Mouse (Mus musculus) 416B (cell line): ENCODE results near the gene Msi2.

Experiments used
- DNase-seq: peaks from one replicate; pipeline ENCODE4 v3.0.0; 2011; ENCODE audit warnings: low read depth

Msi2 gene

DNA sequence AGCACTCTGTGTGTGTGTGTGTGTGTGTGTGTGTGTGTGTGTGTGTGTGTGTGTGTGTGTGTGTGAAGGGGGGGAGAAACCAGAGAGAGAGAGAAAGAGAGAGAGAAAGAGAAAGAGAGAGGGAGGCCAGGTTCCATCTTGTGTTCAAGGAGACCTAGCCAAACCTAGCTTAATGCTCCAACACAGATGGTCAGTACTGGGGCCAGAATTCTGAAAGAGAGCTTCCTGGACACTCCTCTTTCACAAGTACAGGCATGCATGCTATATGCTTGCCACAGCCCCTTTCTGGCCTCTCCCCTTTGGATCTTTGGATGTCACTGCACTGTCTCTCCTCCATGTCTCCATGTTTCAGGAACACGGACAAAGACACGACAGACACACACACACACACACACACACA lies 41.7 kb downstream of the Msi2 start:
- DNase-seq: no peak

DNA sequence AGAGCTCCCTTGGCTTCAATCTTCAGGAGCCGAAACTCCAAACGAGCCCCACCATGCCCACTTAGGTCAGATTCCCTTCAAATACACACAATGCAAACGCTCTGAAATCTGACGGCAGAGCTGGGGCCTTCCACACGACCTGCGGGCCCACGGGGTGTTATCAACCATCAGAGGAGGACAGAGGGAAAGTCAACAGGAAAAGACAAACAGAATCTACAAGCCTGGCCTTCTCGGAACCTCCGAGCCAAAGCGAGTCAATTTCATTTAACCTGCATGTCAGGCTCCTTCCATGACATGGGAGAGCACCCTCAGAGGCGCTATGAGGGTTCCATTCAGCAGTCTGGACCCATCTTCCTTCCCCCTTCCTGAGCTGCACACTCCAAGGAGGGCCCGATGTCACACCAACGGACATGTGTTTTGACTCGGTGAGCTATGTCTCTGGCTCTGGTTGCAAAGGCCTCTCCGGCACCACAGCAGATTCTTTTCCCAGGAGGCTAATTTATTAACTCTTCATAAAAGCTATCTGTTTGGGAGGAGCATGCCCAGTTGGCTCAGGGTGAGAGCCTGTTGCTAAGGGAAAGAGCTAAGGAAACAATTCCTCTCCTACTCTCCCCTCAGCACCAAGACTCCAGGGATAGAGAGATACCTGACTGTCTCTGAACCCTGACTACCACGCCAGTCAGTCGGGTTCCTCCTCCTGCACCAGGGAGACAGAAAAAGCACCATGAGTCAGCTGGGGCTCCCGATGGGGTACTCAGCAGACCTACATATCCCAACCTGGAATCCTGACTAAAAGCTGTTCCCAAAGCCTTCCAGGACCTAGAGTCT lies 42.6 kb downstream of the Msi2 start:
- DNase-seq: no peak

DNA sequence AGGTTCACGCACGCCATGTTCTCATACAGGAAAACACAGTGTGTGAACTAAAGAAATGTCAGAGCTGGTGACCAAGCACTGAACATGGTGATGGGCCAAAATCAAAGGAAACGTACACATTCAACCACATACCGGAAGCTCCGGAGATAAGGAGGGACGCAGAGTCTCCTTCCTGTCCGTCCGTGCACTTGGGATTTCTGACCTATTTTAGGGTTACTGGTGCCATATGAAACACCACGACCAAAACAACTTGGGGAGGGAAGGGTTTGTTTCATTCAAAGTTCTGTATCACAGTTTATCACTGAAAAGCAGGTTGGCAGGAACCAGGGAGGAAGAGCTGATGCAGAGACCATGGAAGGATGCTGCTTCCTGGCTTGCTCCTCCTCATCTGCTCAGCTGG lies 44.2 kb downstream of the Msi2 start:
- DNase-seq: no peak

DNA sequence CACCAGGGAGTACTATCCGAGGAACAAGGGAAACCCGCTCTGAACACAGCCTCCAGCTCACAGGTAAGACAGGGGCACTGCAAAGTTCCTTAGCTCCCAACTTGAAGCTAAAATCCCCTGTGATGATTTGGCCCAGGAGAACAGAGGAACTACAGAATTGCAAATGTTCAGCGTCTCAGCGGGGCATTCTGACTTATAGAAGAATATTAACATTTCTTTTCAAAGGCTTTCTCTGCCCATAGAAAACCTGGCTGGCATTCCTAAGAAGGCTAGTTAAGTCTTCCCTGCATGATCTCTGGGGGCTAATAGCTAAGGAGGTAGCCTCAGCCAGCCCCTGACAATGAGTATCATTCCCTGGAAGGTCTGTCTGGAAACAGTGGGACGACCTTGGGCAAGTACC lies 47.4 kb downstream of the Msi2 start:
- no peak for DNase-seq

DNA sequence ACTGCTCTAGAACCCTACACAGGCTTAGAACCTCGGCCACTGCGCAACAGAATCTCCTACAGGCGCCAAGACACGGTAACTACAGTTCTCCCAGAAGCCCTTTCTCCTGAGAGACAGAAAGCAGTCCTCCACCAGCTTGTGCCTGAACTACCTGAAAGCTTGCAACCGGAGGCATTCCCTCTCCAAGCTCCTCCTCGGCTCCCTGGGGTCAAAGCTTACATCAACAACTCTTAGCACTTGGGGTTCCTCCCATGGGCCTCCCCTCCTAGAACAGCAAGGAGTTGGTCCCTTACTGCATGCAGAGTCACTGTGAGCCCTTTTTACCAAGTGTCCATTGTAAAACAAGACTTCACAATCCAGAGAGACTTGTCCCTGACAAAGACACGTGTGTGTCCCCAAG lies 49.2 kb downstream of the Msi2 start:
- no peak for DNase-seq

DNA sequence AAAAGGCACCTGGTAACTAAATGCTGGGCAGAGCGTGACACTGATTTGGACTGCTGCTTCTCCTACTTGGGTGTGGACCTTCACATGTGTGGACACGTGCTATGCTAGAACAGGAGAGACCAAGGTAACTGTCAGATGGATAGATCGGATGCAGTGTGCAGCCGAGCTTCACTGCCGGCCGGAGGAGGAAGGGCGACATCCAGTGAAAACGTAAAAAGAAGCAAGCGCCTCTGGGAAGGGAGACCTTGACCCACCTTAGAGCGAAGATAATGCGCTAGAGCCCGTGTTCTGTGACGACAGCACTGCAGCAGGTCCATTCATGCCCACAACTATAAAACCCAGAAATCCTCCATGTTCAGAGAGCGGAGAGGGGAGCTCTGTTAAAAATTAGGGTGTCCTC lies 50.0 kb downstream of the Msi2 start:
- DNase-seq: no peak

DNA sequence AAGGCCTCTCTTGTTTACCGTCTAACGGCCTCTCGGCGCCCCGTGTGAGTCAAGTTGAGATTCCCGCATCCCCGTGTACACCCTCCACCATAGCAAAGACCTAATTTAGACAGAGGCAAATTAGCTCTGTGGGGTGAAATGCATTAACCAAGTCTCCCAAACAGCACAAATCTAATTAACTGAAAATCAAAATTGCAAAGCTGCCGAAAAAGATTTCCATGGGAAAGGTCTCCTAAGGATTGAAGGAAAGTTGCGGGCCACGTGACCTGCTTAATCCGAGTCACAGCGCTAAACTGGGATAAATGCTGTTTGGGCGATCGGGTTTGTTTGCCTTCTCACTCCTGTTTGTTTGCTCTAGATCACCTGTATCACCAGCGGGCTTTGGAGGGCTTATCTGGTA lies 52.5 kb downstream of the Msi2 start:
- no peak for DNase-seq

DNA sequence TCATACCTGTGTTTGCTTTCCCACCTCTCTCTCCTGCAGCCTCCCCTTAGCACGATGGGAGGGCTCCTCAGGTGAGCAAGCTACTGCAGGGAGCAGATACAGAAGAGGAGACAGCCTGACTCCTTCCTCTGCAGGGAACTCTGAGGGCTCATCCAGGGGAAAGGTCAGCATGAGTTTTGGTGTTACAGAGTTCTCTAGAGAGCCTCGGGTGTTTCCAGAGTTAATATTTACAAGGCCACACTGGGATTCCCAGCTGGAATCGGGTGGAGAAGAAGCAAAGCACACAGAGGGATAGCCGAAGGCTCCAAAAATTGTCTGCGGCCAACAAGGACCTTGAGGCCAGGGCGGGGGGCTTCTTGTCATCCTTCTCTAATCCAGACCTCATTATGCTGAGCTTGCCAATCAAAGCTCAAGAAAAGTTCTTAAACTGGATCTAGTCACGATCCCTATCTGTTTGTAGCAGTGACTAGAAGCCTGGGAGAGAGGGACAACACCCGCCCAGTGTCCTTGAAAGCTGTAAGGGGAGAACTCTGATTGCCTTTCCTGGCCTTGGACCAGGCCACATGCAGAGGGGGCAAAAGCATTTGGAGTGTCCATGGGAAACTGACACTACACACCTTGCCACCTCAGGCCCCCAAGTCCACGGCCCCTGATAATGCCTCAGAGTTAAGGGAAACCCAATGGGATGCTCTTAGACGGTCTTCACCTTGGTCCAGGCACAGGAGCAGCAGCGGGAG lies 56.7 kb downstream of the Msi2 start:
- DNase-seq: no peak

DNA sequence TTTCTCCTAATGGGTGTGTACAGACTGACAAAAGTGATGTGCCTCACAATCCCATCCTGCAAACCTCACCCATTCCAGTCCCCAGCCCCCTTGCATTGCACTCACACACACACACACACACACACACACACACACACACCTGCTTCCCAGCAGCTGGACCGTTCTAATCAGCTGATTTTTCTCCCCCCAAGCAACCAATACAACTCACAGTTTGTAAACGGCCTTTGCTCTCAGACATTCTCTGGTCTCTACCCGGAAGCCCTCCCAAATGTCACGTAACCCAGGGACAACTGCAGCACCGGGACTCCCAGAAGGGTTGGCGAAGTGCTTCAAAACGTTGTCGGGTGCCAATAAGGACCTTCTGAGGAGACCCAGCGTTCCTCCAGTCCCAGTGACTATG lies 57.9 kb downstream of the Msi2 start:
- DNase-seq: no peak

DNA sequence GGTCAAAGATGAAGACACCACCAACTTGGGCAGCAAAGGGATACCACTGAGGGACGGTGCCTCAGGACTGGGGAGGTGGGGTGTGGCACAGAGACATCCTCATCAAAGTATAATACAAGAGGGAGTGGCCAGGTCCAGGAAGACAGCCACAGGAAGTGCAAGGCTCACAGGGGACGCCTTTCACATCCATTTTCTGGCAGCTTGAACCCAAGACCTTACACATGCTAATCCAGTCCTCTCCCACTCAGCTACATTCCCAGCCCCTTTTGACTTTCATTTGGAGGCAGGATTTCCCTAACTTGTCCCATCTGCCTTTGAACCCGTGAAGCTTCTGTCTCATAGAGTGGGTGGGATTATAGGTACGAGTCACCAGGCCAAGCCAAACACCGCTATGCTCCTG lies 59.4 kb downstream of the Msi2 start:
- DNase-seq: no peak

DNA sequence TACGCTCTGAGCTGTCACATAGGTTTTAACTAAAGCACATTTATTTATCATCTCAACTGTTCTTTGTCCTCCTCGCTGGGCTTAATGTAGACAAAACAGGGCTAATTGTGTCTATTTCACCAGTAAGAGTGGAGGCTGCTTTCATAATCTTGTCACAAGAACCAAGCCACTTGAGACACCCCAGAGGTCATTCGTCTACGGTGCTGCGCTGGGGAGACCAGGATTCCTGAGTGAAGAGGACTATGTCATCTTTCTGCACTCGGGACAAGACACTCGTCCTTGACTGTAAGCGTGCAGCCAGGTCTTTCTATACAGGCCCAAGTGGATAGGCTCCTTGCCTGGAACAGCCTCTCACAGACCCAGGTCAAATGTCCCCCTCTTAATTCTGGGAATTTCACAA lies 62.5 kb downstream of the Msi2 start:
- no peak for DNase-seq

DNA sequence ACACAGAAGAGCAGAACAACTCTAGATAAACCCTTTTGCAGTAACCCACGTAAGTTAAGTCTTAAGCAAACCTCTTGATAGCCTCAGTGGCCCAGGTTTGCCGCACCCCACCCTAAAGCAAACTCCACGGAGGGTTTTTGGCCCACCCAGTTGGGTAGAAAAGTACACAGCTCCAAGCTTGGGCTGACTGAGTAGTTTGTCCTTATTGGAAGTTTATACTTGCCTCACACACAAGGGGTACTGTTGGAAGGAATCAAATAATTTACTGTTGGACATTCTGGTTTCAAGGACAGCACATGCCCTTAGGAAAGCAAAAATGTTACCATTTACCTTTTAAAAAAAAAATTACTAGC lies 63.1 kb downstream of the Msi2 start:
- no peak for DNase-seq

DNA sequence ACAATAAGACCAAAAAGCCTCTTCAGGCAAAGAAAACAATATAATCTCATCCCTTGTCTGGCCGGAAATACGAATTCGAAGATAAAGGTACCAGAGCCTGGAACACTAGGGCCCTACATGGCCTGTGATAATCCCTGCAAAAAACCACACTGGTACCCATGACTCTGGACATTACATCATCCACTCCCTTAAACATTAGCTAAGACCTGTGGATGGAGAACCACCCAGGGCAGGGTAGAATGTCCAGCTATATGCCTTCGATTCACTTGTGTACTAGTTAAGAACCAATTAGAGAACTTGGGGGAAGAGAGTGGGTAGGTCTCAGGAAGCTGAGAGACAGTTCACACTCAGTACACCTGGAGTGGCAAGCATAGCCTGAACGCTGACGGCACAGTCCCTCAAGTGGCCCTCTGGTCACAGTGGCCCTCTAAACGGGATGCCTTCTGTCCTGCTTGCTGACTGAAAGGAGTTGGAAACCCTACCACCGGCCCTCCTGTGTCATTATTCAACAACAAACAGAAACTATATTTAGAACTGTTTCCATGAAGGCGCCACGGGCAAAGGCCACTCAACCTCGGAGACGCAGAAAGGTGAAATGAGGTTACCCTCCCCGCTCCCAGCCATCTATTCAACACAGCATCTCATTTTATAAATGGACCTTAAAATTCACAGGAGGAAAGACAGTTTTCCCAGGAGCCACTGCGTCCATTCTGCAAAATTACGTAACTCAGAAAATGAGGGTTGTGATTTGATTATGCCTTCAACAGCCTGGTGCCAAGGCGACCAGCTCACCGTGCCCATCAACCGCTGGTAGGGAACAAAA lies 63.7 kb downstream of the Msi2 start:
- DNase-seq: no peak

DNA sequence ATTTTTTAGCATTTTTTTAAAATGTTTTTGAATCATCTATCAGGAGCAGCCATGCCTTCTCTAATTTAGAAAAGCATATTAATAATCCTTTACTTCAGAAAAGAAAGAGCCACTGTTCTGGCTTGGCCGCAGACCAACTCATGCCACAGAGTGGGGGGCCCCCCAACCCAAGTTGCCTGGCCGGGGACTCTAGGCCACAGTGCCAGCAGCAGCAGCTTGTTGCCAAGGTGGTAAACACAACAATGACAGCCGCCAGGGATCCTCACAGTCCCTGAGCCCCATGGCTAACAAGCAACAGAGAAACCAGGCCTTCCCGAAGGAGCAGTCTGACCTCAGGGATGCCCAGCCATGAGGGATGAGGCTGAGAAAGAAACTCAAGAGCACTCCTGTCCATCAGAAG lies 68.0 kb downstream of the Msi2 start:
- DNase-seq: no peak

DNA sequence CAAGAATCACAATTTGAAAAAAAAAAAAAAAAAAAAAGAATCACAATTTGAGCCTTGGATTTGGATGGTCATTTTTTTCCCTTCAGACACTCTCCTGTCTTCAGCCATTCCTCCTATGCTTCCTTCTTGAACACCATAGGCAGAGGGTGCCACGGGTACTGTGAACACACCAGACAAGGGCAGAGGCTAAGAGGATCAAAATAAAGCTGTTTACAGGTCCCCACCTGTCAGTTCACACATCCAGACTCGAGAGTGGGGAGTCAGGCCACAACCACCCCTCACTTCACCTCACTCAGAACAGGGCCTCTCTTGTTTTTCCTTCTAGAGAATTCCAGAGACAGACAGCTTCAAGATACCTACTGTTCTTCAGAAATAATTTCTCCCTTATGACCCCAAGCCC lies 69.3 kb downstream of the Msi2 start:
- no peak for DNase-seq

DNA sequence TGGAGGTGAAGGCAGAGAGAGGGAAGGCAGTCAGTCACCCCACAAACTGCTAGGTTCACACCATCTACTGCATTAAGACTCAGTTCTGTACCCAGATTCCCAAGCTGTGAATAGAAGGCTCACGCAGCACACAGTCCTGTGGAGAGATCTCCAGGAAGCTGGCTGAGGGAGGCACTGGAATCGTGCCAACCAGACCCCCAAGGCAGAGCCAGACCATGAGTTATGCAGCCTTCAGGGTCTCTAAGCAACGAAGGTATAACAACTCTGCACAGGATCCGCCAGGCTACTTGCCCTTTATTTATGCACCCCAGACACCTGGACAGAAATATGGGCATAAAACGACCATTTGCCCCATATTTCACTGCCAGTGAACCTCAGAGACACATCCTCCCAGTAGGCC lies 69.9 kb downstream of the Msi2 start:
- DNase-seq: no peak

DNA sequence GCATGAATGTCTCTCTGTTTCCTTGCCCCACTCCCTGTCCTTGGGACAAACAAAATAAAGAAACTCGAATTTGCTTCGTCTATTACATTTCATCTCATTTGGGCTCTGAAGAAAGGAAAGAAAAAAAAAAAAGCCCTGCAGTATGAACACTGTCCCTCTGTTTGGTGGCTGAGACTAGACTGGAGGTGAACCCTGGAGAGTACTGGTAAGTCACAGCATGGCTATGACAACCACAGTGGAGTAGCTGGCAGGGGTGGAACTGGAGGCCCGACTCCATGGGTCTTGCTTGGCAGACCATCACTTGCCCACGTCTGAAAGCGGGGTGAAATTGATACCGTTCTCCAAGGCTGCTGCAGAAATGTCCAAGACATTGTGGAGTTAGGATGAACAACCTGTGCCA lies 71.8 kb downstream of the Msi2 start:
- no peak for DNase-seq

DNA sequence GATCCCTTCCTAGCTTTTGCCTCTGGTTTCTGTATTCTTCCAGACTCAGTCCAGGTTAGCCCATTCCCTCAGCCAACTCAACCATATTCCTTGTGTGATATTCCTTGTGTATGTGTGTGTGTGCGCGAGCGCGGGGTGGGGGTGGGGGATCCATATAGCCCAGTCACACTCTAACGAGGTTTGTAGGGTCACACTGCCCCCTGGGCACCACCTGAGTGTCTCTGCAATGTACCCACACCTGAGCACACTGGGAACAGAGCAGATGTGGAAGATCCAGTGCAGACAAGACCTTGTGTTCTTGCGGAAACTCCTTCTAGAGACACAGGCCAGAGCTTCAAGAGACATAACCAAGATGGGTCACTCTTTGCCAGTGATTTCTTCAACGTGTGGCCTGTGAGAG lies 72.5 kb downstream of the Msi2 start:
- DNase-seq: no peak

DNA sequence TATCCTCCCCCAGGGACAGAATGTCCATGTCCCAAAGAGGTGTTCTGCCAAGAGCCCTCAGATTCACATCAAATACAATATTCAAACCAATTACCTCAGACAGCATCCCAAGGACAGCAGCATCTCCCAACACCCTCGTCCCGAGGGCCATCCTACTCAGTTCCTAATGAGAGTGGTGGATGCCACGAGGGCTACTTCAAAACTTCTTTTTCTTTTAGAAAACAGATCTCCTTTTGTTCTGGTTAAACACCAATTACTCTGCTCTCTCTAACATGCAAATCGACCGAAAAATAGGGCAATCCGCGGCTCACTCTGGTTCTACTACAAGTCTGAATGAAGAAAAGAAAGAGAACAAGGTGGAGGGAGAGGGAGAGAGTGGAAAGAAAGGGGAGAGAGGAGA lies 73.6 kb downstream of the Msi2 start:
- DNase-seq: no peak

DNA sequence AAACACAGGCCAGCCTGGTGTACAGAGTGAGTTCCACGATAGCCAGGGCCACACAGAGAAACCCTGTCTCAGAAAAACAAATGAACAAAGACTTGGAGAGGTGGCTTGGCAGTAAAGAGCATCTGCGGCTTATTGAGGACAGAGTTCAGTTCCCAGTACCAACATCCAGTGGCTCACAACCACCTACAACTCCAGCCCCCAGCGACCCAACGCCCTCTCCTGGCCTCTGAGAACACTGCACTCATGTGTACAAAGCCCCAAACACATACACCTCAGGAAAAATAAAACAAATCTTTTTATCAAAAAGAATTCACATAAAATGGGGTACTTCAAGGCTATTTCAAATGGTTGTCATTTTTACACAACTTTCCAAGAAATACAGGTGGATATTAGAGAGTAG lies 78.5 kb downstream of the Msi2 start:
- DNase-seq: no peak

DNA sequence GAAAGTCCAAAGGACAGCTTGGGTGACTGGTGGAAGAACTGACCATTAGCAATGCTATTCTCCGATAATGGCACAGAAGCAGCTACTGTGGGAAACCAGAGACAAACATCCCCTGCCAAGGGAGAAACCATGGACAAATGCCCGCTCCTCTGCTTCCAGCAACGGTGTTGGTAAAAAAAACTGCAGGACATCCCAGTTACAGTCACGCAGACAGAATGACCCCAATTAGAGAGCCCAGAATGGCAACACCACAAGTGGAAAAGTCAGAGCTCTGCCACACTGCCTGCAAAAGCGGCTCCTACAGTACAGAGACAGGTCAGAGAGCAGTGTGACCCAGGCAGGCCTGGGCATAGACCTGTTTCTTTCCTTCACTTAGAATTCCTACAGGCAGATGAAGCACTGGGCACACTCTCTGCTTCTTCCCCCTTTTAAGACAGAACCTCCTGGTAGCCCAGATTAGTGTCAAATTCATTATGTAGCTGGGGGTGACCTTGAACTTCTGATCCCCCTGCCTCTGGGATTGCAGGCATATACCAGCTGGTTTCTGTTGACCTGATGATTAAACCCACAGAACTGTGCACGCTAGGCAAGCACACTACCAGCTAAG lies 79.3 kb downstream of the Msi2 start:
- DNase-seq: peak; percentile 26

DNA sequence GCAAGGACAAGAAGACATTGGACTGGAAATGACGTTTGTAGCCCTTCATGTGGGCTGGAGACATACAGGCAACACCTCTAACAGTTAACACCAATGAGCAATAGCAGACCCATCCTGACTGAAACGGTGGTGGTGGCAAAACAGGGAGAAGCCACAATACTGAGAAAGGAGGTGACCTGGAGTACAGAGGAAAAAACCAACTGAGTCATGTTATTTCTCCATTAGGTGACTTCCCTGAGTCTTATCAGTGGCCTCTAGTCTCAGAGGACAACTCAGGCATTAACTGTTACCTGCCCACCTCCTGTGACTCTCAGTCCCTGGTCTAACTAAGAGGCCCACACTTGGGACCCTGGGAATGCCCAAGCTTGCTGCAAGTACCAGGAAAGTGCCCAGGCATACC lies 80.1 kb downstream of the Msi2 start:
- DNase-seq: peak; percentile 56

DNA sequence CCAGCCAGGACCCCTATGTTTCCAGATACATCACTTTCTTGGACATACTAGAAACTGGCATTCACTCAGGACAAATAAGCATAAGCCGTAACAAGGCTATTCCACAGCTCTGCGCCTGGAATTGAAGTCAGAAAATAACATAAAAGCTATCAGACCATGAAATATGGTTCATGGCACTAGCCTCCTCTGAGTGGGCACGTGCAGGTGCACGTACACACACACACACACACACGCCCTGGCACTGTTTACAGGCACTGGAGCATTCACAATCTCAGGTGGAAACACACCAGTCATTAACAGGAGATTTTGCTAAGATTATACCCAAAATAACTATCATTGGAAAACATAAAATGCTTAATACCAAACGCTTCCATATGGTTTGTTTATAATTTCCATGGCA lies 81.4 kb downstream of the Msi2 start:
- no peak for DNase-seq
